Mouse (Mus musculus) liver, embryonic 14 days (tissue): ENCODE measurements around the gene Klra9. TPM values are rescaled to one million over a fixed set of nuclear protein-coding genes. Genes with fewer than 3 reads are reported as not detected.

Experiments used
- polyA plus RNA-seq: library from polyadenylated mRNA; depleted of rRNA; stranded (reverse); fragments of >200 nt; gene quantifications from 2 replicates; pipeline ENCODE4 v1.2.3, GENCODE M21; 2012; rRNA removed

The Klra9 gene
- polyA plus RNA-seq, result not detected in 2 replicates

GRCm38 (mm10) chr6:130193012-130193411 is at the start of gene Klra9:
Klra9 (minus strand) TSS chr6:130193112.

GRCm38 (mm10) chr6:130233222-130233621 is 40.3 kb upstream of the Klra9 start, which contains the start of gene Klra7:
Klra7 (minus strand) TSS chr6:130233322.

GRCm38 (mm10) chr6:130129798-130130197 is 63.1 kb downstream of the Klra9 start, which contains the start of gene Klra8:
Klra8 (minus strand) TSS chr6:130129898.

Other genes with a start within 250 kb of the Klra9 start
- gene Klra6, start 166.2 kb downstream of the Klra9 start, polyA plus RNA-seq, result not detected in 2 replicates
- gene Klra4, start 125.8 kb downstream of the Klra9 start, polyA plus RNA-seq, result not detected in 2 replicates
- gene Klra8, start 63.2 kb downstream of the Klra9 start, polyA plus RNA-seq, result not detected in 2 replicates
- not detected in 2 replicates for gene Klra7, start 40.2 kb upstream of the Klra9 start, polyA plus RNA-seq
- gene Klra10, start 88.8 kb upstream of the Klra9 start, polyA plus RNA-seq, result not detected in 2 replicates
- gene Klra3, start 144.5 kb upstream of the Klra9 start, polyA plus RNA-seq, result not detected in 2 replicates
- gene Klra1, start 193.8 kb upstream of the Klra9 start, polyA plus RNA-seq, result not detected in 2 replicates